Mouse (Mus musculus) ES-E14 (cell line): Measurements from ENCODE around the gene Commd1. TPM values are rescaled to one million over a fixed set of nuclear protein-coding genes. Genes with fewer than 3 reads are reported as not detected.

Experiments
- DNase-seq: peaks from one replicate; pipeline ENCODE4 v3.0.0-alpha.2; 2013; ENCODE audit warnings: low read depth, low spot score
- H3K27ac ChIP-seq: 2 replicates; pipeline ENCODE4 v1.5.1; 2012; ENCODE audit warnings: low read depth, mild to moderate bottlenecking, low read length, moderate library complexity, mixed read lengths; ENCODE audit not compliant: poor library complexity, insufficient read depth, severe bottlenecking
- H3K36me3 ChIP-seq: 2 replicates; pipeline ENCODE4 v1.6.1; 2012; ENCODE audit warnings: mild to moderate bottlenecking, low read length, moderate library complexity, mixed read lengths; ENCODE audit not compliant: control insufficient read depth, poor library complexity, insufficient read depth, severe bottlenecking
- H3K4me1 ChIP-seq, 2 experiments: fragments of 150-350 bp in 1 of 2; sonication (generic) in 1 of 2; 2 replicates each; pipeline ENCODE4 v1.6.1; 2012; ENCODE audit warnings: low read length in 2 of 2, mild to moderate bottlenecking in 1 of 2, mixed read lengths in 1 of 2; ENCODE audit not compliant: control insufficient read depth in 2 of 2, insufficient read depth in 2 of 2, poor library complexity in 1 of 2
- H3K4me3 ChIP-seq, 2 experiments: fragments of 150-350 bp in 1 of 2; sonication (generic) in 1 of 2; 2 replicates each; pipeline ENCODE4 v1.5.1; 2012; ENCODE audit warnings: low read length in 2 of 2, low read depth in 1 of 2, mild to moderate bottlenecking in 1 of 2, mixed read lengths in 1 of 2; ENCODE audit not compliant: insufficient read depth in 1 of 2, poor library complexity in 1 of 2, severe bottlenecking in 1 of 2
- H3K9ac ChIP-seq: 2 replicates; pipeline ENCODE4 v1.6.1; 2012; ENCODE audit warnings: low read depth, mild to moderate bottlenecking, low read length, mixed read lengths; ENCODE audit not compliant: poor library complexity, insufficient read depth, severe bottlenecking
- H3K9me3 ChIP-seq: fragments of 150-350 bp; sonication (generic); 2 replicates; pipeline ENCODE4 v1.6.1; 2012; ENCODE audit warnings: low read depth, mild to moderate bottlenecking, low read length; ENCODE audit not compliant: control insufficient read depth, insufficient read depth
- CHD2 ChIP-seq: IDR thresholded peaks from 2 replicates; pipeline ENCODE4 v1.6.1; 2014; ENCODE audit warnings: mild to moderate bottlenecking, low read depth, low read length, inconsistent platforms
- HCFC1 ChIP-seq: IDR thresholded peaks from 2 replicates; pipeline ENCODE4 v1.6.1; 2012; ENCODE audit warnings: low read length, inconsistent platforms, borderline replicate concordance; ENCODE audit not compliant: insufficient read depth
- MAFK ChIP-seq: IDR thresholded peaks from 2 replicates; pipeline ENCODE4 v1.6.1; 2014; ENCODE audit warnings: mild to moderate bottlenecking, low read depth, low read length, inconsistent platforms; ENCODE audit not compliant: insufficient read depth
- ZC3H11A ChIP-seq: IDR thresholded peaks from 2 replicates; pipeline ENCODE4 v1.6.1; 2012; ENCODE audit warnings: low read depth, mild to moderate bottlenecking, inconsistent platforms, low read length, borderline replicate concordance
- ZNF384 ChIP-seq: IDR thresholded peaks from 2 replicates; pipeline ENCODE4 v1.6.1; 2012; ENCODE audit warnings: low read depth, low read length, inconsistent platforms
- in situ Hi-C, 2 experiments: fragments of 600-800 bp; cut with MboI; formaldehyde crosslinking; loops; one replicate each; pipeline ENCODE4 v1.15.1; 2025; ENCODE audit warnings: low sequenced_read_pairs in 2 of 2, inconsistent platforms in 1 of 2; ENCODE audit not compliant: unreplicated experiment in 2 of 2
- total RNA-seq: library from RNA; depleted of rRNA; stranded (reverse); fragments of 300-350 nt; gene quantifications from 2 replicates; pipeline ENCODE4 v1.2.3, GENCODE M21; 2012

Gene Commd1
- total RNA-seq, 1 experiment = 106 TPM

GRCm38 (mm10) chr11:22956830-22957229, 25.4 kb downstream of the Commd1 start:
- peak overlapping the region; percentile 36 to 57 for H3K4me3 ChIP-seq
- peak; percentile 54 for DNase-seq

GRCm38 (mm10) chr11:22956346-22956745, 25.8 kb downstream of the Commd1 start:
- Histone ChIP-seq H3K4me1 (peaks cover 0 to 4% of the 10 kb centered on the region in 2 experiments; a peak in 1 of 4 replicates), H3K9me3 (no peaks in the 10 kb centered on the region), H3K9ac (no peak overlapping the region), H3K4me3 (no peak overlapping the region), H3K27ac (no peak overlapping the region), H3K36me3 (peaks cover 5% of the 10 kb centered on the region; the same call in 1 of the 2 replicates)
- in situ Hi-C loops = loop anchor here in 1 of 2 experiments (5.0 kb wide), 1 partner anchor 319 kb away; no protein-coding TSS in a partner anchor
- TF ChIP-seq ZNF384 (no peak), ZC3H11A (no peak), CHD2 (no peak), HCFC1 (no peak), MAFK (no peak)
- no peak for DNase-seq

More at GRCm38 (mm10) chr11:22956830-22957229, 25.4 kb downstream of the Commd1 start:
- TF ChIP-seq CHD2 (no peak), ZC3H11A (peak; percentile 82), MAFK (no peak)
- in situ Hi-C loops = loop anchor here in 1 of 2 experiments (5.0 kb wide), 1 partner anchor 320 kb away; no protein-coding TSS in a partner anchor
- Histone ChIP-seq H3K4me1 (peaks cover 0 to 4% of the 10 kb centered on the region in 2 experiments; a peak in 1 of 4 replicates), H3K27ac (no peak overlapping the region), H3K9me3 (no peaks in the 10 kb centered on the region), H3K36me3 (peaks cover 5% of the 10 kb centered on the region; the same call in 1 of the 2 replicates), H3K9ac (peak overlapping the region; percentile 55; the same call in 1 of the 2 replicates)

- Histone ChIP-seq H3K27ac (no peak overlapping the region), H3K36me3 (peaks cover 3% of the 10 kb centered on the region; the same call in 1 of the 2 replicates), H3K4me3 (no peak overlapping the region), H3K4me1 (peaks cover 6 to 12% of the 10 kb centered on the region in 2 experiments; a peak in 2 of 4 replicates), H3K9me3 (no peaks in the 10 kb centered on the region), H3K9ac (no peak overlapping the region)
- no peak for TF ChIP-seq HCFC1
- TF ChIP-seq ZNF384 = no peak
- no peak for TF ChIP-seq CHD2
- TF ChIP-seq ZC3H11A = no peak
- TF ChIP-seq MAFK = no peak
- in situ Hi-C loops = no loop called here
- no peak for DNase-seq
These were observed 29.5 kb downstream of the Commd1 start for GRCm38 (mm10) chr11:22952668-22953067.

- TF ChIP-seq ZNF384 (no peak), CHD2 (no peak), MAFK (no peak), ZC3H11A (no peak), HCFC1 (no peak)
- Histone ChIP-seq H3K9ac (no peak overlapping the region), H3K4me1 (peaks cover 10 to 12% of the 10 kb centered on the region in 2 experiments; a peak in 2 of 4 replicates), H3K4me3 (no peak overlapping the region), H3K9me3 (no peaks in the 10 kb centered on the region), H3K36me3 (peaks cover 2% of the 10 kb centered on the region; the same call in 1 of the 2 replicates), H3K27ac (no peak overlapping the region)
- in situ Hi-C loops = no loop called here
- DNase-seq = no peak
These were observed 32.1 kb downstream of the Commd1 start for GRCm38 (mm10) chr11:22950131-22950530.
